Mouse (Mus musculus) stomach, adult 2 months (tissue): ENCODE results near the gene Olfr951. TPM values are rescaled to one million over a fixed set of nuclear protein-coding genes. Genes with fewer than 3 reads are reported as not detected.

Experiments used
- polyA plus RNA-seq: library from polyadenylated mRNA; depleted of rRNA; stranded (reverse); fragments of >200 nt; gene quantifications from 2 replicates; pipeline ENCODE4 v1.2.3, GENCODE M21; 2012; rRNA removed

Olfr951 gene
- polyA plus RNA-seq = not detected in 2 replicates

GRCm38 (mm10) chr9:39387110-39387509 lies at the start of gene Olfr951:
TSS of gene Olfr951 (plus strand) at chr9:39387410.

GRCm38 (mm10) chr9:39427048-39427447 lies 39.8 kb downstream of the Olfr951 start, which contains the start of gene Olfr952:
TSS of gene Olfr952 (minus strand) at chr9:39427148.

Other genes starting within 250 kb of the Olfr951 start
- not detected in 2 replicates for gene Olfr943, start 221.1 kb upstream of the Olfr951 start, polyA plus RNA-seq
- gene Olfr944, start 185.5 kb upstream of the Olfr951 start, polyA plus RNA-seq = not detected in 2 replicates
- gene Olfr1537, start 137.4 kb upstream of the Olfr951 start, polyA plus RNA-seq = not detected in 2 replicates
- not detected in 2 replicates for gene Olfr945, start 110.6 kb upstream of the Olfr951 start, polyA plus RNA-seq
- gene Olfr948, start 61.4 kb upstream of the Olfr951 start, polyA plus RNA-seq = not detected in 2 replicates
- not detected in 2 replicates for gene Olfr952, start 39.7 kb downstream of the Olfr951 start, polyA plus RNA-seq
- not detected in 2 replicates for gene Olfr954, start 69.3 kb downstream of the Olfr951 start, polyA plus RNA-seq
- not detected in 2 replicates for gene Olfr955, start 84.5 kb downstream of the Olfr951 start, polyA plus RNA-seq
- not detected in 2 replicates for gene Olfr44, start 106.6 kb downstream of the Olfr951 start, polyA plus RNA-seq
- gene Olfr957, start 128.4 kb downstream of the Olfr951 start, polyA plus RNA-seq = not detected in 2 replicates
- not detected in 2 replicates for gene Olfr958, start 166.6 kb downstream of the Olfr951 start, polyA plus RNA-seq
- gene Olfr959, start 188.2 kb downstream of the Olfr951 start, polyA plus RNA-seq = not detected in 2 replicates
- gene AW551984, start 217.0 kb downstream of the Olfr951 start, polyA plus RNA-seq = 0.84 and 3.4 TPM in 2 replicates
- gene Olfr148, start 223.2 kb downstream of the Olfr951 start, polyA plus RNA-seq = not detected in 2 replicates
- gene Olfr960, start 234.0 kb downstream of the Olfr951 start, polyA plus RNA-seq = not detected in 2 replicates